Mouse (Mus musculus): ENCODE measurements around the gene Nr5a2.

DNA sequence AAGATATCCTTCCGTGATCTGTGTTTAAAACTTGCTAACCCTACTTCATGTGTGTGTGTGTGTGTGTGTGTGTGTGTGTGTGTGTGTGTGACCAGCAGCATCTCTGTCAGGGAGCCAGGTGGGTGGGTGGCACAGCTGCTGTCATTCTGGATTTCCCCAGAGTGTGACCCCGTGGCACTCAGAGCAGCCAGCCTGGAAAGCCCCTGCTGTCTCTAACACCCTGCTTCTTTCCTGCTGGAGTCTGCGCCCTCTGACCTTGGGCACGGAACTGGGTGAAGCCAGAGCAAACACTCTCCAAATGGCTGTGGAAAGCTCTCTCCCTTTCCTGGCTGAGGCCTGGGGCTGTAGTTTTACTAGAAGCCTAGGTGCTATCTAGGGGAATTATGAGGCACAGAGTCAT is 100.8 kb downstream of the Nr5a2 start:
- TF ChIP-seq POLR2A (IDR thresholded peaks at IDR 0.05; ENCODE audit: insufficient read length, low read depth) (no peak), MAX (IDR thresholded peaks at IDR 0.05; ENCODE audit: low read depth) (no peak), E2F4 (IDR thresholded peaks at IDR 0.05; ENCODE audit: insufficient read depth) (no peak), CEBPB (IDR thresholded peaks at IDR 0.05; ENCODE audit: insufficient read depth, poor library complexity, severe bottlenecking) (no peak)

Data from myocyte (in vitro differentiated cells).